Mouse (Mus musculus) ES-Bruce4 (cell line): ENCODE measurements around the gene Macrod2. TPM values are rescaled to one million over a fixed set of nuclear protein-coding genes. Genes with fewer than 3 reads are reported as not detected.

Experiments used
- H3K27ac ChIP-seq: 2 replicates; pipeline ENCODE4 v1.5.1; 2012; ENCODE audit warnings: low read length, inconsistent platforms; ENCODE audit not compliant: insufficient read depth
- H3K27me3 ChIP-seq: 2 replicates; pipeline ENCODE4 v1.6.1; 2012; ENCODE audit warnings: mild to moderate bottlenecking, low read length, inconsistent platforms; ENCODE audit not compliant: control insufficient read depth, poor library complexity, insufficient read depth, severe bottlenecking
- H3K36me3 ChIP-seq: 2 replicates; pipeline ENCODE4 v1.6.1; 2012; ENCODE audit warnings: inconsistent platforms, mild to moderate bottlenecking, low read length, moderate library complexity; ENCODE audit not compliant: control insufficient read depth, poor library complexity, insufficient read depth, severe bottlenecking
- H3K4me1 ChIP-seq: one replicate; pipeline ENCODE4 v1.8.1; 2011; ENCODE audit warnings: low read length; ENCODE audit not compliant: control insufficient read depth, insufficient read depth
- H3K4me3 ChIP-seq: 2 replicates; pipeline ENCODE4 v1.5.1; 2011; ENCODE audit warnings: low read depth, mild to moderate bottlenecking, low read length
- H3K9ac ChIP-seq: 2 replicates; pipeline ENCODE4 v1.6.1; 2012; ENCODE audit warnings: low read depth, mild to moderate bottlenecking, inconsistent platforms; ENCODE audit not compliant: poor library complexity, severe bottlenecking
- H3K9me3 ChIP-seq: replicated peaks from 2 replicates; pipeline ENCODE4 v1.6.1; 2012; ENCODE audit warnings: mild to moderate bottlenecking, low read length, inconsistent platforms; ENCODE audit not compliant: control insufficient read depth, poor library complexity, insufficient read depth, severe bottlenecking
- CTCF ChIP-seq: IDR thresholded peaks from one replicate; pipeline ENCODE4 v1.8.1; 2011; ENCODE audit warnings: low read depth, low read length
- EP300 ChIP-seq: IDR thresholded peaks from 2 replicates; pipeline ENCODE4 v1.6.1; 2011; ENCODE audit warnings: low read depth, low read length; ENCODE audit not compliant: insufficient read depth
- POLR2A ChIP-seq: IDR thresholded peaks from one replicate; pipeline ENCODE4 v1.8.1; 2011; ENCODE audit warnings: low read length; ENCODE audit not compliant: insufficient read depth
- polyA plus RNA-seq: library from polyadenylated mRNA; stranded (reverse); fragments of >200 nt; gene quantifications from 2 replicates; pipeline ENCODE4 v1.2.4, GENCODE M21; 2011; ENCODE audit warnings: low read depth; ENCODE audit not compliant: missing spikeins, insufficient read depth, insufficient read length

Macrod2 gene
- polyA plus RNA-seq, 1 experiment = 11.9 TPM

DNA sequence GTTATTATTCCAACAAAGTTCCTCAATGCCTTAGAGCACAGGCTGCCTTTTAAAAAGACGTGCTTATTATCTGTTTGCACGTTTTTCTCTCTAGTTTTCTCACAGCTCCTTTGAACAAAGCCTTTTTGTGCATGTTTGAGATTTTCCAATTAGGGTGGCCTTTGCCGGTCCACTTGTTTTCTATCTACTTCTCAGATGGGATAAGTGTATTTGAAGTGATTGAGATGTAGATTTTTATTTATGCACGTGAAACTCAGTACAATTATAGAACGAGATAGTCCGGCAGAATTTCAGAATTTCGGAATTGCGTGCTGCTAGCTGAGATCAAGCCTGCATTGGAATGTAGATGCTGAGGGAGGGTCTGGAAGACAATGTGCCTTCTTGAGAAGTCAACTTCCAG lies 138.5 kb downstream of the Macrod2 start:
- Histone ChIP-seq H3K9ac (no peak overlapping the region), H3K9me3 (no peaks in the 10 kb centered on the region; the same call in 1 of the 2 replicates), H3K36me3 (no peaks in the 10 kb centered on the region), H3K27me3 (no peaks in the 10 kb centered on the region), H3K27ac (no peak overlapping the region), H3K4me3 (no peak overlapping the region), H3K4me1 (no peaks in the 10 kb centered on the region)
- no peak for TF ChIP-seq POLR2A
- TF ChIP-seq EP300 = no peak
- TF ChIP-seq CTCF = no peak

DNA sequence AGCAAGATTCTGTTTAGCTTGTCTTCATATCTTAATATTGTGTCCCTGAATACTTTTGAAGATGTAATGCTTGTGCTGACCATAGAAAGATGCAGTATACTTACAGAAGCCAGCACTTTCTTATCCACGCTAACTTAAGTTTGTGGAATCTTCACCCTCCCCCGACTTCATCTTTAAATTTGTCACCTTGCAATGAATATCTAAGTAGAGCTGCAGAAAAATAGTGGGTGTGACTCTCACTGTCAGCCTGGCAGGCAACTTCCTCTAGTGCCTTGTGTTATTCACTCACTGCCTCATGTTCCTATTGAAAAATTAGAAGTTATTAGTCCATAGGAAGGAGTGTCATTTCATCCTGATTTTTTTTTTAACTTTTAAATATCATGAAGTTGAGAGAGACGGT lies 139.5 kb downstream of the Macrod2 start:
- H3K36me3 ChIP-seq = no peaks in the 10 kb centered on the region
- H3K27ac ChIP-seq = no peak overlapping the region
- H3K27me3 ChIP-seq = no peaks in the 10 kb centered on the region
- no peaks in the 10 kb centered on the region for H3K4me1 ChIP-seq
- TF ChIP-seq EP300 (no peak), POLR2A (no peak), CTCF (no peak)
- H3K9me3 ChIP-seq = no peaks in the 10 kb centered on the region; the same call in none of the 2 replicates
- H3K9ac ChIP-seq = no peak overlapping the region
- H3K4me3 ChIP-seq = no peak overlapping the region

DNA sequence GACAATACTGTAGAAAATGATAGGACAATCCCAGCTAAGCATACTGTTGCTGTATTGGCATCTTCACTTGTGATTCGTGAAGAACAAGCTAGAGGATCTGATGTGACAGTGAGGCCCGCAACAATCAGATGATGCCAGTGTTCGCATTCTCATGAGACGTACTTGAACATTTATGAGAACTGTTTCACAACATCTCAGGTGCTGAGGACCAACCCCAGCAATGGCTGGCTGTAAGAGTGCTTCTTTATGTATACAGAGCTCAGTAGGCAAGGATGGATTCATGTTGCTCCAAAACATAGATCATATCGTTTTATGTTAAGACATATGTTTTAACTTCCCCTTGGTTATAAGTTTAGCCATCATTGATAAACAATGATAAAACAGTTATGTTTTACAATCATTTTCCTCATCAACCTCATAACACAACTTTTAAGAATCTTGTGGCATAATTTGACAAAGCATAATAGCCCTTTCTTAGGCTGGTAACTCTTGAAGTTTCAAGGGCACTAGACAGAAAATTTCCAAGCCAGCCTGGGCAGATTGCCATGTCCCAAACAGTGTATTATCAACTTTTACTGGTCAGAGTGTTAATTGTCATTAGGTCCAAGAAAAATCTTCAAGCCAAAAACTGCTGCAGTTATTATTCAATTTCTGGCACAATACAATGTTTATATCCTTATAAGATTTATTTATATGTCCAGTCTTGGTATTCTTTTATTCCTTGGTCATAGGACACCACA lies 140.9 kb downstream of the Macrod2 start:
- no peaks in the 10 kb centered on the region for H3K36me3 ChIP-seq
- no peak overlapping the region for H3K9ac ChIP-seq
- no peak overlapping the region for H3K27ac ChIP-seq
- no peaks in the 10 kb centered on the region; the same call in none of the 2 replicates for H3K9me3 ChIP-seq
- no peaks in the 10 kb centered on the region for H3K27me3 ChIP-seq
- H3K4me1 ChIP-seq = no peaks in the 10 kb centered on the region
- no peak overlapping the region for H3K4me3 ChIP-seq
- no peak for TF ChIP-seq CTCF
- no peak for TF ChIP-seq POLR2A
- no peak for TF ChIP-seq EP300

DNA sequence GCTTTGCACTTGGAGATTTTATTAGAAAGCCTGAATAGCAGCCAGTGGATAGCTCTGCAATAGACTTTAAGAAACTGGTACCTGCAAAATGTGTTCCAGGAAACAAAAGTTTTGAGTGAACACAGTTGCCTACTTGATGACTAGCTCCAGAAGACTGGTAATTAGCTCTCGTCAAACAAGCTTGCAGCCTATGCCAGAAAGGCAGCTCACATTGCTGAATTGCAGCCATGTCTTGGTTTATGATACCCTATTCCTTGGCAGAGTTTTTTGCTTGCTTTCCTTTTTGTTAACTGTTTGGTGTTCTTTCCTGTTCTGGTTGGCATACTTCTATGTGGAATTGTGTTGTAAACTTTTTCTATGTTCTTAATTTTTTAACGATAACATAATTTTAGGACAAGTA lies 154.2 kb downstream of the Macrod2 start:
- TF ChIP-seq POLR2A (no peak), EP300 (no peak), CTCF (no peak)
- H3K9ac ChIP-seq = no peak overlapping the region
- H3K27ac ChIP-seq = no peak overlapping the region
- H3K4me3 ChIP-seq = no peak overlapping the region
- H3K27me3 ChIP-seq = no peaks in the 10 kb centered on the region
- no peaks in the 10 kb centered on the region for H3K9me3 ChIP-seq
- H3K36me3 ChIP-seq = no peaks in the 10 kb centered on the region
- H3K4me1 ChIP-seq = no peaks in the 10 kb centered on the region

DNA sequence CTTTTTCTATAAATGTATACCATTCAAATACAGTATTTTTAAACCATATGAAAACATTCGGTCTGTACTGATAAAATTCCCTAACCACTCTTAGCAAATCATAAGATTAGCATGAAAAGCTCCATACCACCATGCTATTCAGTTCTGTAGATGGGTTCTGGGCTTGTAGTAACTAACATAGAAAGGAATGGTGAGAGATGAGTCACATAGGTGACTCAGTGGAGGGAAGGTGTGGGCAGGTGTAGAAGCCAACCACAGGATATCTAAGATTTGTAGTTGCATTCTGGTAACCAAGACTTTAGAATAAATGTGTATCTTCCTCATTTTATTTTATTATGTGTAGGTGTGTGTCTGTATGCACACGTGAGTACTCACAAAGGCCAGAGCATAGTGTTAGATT lies 166.3 kb downstream of the Macrod2 start:
- TF ChIP-seq POLR2A = no peak
- TF ChIP-seq EP300 = no peak
- no peak for TF ChIP-seq CTCF

DNA sequence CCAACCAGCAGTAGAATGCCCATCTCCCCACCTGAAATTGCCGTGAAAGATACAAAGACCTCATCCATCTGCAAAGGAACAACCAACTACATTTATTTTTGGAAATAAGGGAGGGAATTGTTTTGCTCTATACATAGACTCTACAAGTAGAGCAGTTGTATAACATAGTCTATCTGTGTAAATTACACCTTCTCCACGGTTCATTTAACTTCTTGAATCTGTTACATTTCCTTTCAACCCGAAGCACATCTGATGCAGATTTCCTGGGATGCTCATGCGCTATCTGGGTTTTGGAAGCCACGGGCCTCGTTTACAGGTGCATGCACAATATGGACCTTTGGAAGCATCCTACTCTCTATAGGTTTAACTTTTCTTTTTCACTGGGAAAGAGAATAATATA lies 175.8 kb downstream of the Macrod2 start:
- Histone ChIP-seq H3K4me3 (no peak overlapping the region), H3K27ac (no peak overlapping the region), H3K36me3 (no peaks in the 10 kb centered on the region), H3K9ac (no peak overlapping the region), H3K27me3 (no peaks in the 10 kb centered on the region), H3K9me3 (no peaks in the 10 kb centered on the region), H3K4me1 (no peaks in the 10 kb centered on the region)
- TF ChIP-seq EP300 (no peak), CTCF (no peak), POLR2A (no peak)

More for the DNA sequence above, 166.3 kb downstream of the Macrod2 start:
- H3K36me3 ChIP-seq = no peaks in the 10 kb centered on the region
- no peak overlapping the region for H3K27ac ChIP-seq
- no peak overlapping the region for H3K9ac ChIP-seq
- H3K4me3 ChIP-seq = no peak overlapping the region
- no peaks in the 10 kb centered on the region for H3K9me3 ChIP-seq
- H3K27me3 ChIP-seq = no peaks in the 10 kb centered on the region
- H3K4me1 ChIP-seq = no peaks in the 10 kb centered on the region
